Mouse (Mus musculus) lung, postnatal 0 days (tissue): ENCODE measurements around the gene Rnf40. TPM values are rescaled to one million over a fixed set of nuclear protein-coding genes. Genes with fewer than 3 reads are reported as not detected.
"Not testable (repeated sequence)": the region's sequence is repeated elsewhere in the genome, so short reads cannot be mapped to it uniquely, and the experiment has no call there.

ENCODE experiments used
- ATAC-seq: fragments of 200-750 bp; cut with Nextera tagmentation; 2 replicates; pipeline ENCODE4 v1.8.0; 2017; ENCODE audit warnings: moderate library complexity
- DNase-seq: peaks from one replicate; pipeline ENCODE4 v3.0.0-alpha.2; 2016; ENCODE audit warnings: low spot score
- H3K27ac ChIP-seq: fragments of 300-500 bp; sonication (generic); 2 replicates; pipeline ENCODE4 v1.5.1; 2014; ENCODE audit warnings: antibody characterized with exemption, mild to moderate bottlenecking, low read length, mixed read lengths
- H3K27me3 ChIP-seq: fragments of 300-500 bp; sonication (generic); replicated peaks from 2 replicates; pipeline ENCODE4 v1.6.1; 2014; ENCODE audit warnings: low read length, mixed read lengths; ENCODE audit not compliant: insufficient read depth
- H3K36me3 ChIP-seq: fragments of 300-500 bp; sonication (generic); 2 replicates; pipeline ENCODE4 v1.6.1; 2014; ENCODE audit warnings: low read length, mixed read lengths; ENCODE audit not compliant: insufficient read depth
- H3K4me1 ChIP-seq: fragments of 300-500 bp; sonication (generic); 2 replicates; pipeline ENCODE4 v1.6.1; 2014; ENCODE audit warnings: antibody characterized with exemption, low read depth, low read length, mixed read lengths; ENCODE audit not compliant: insufficient read depth
- H3K4me2 ChIP-seq: fragments of 300-500 bp; sonication (generic); replicated peaks from 2 replicates; pipeline ENCODE4 v1.6.1; 2014; ENCODE audit warnings: low read depth, mild to moderate bottlenecking, low read length, moderate library complexity, mixed read lengths
- H3K4me3 ChIP-seq: fragments of 300-500 bp; sonication (generic); 2 replicates; pipeline ENCODE4 v1.5.1; 2014; ENCODE audit warnings: low read depth, low read length
- H3K9ac ChIP-seq: fragments of 300-500 bp; sonication (generic); replicated peaks from 2 replicates; pipeline ENCODE4 v1.6.1; 2014; ENCODE audit warnings: low read depth, mild to moderate bottlenecking
- H3K9me3 ChIP-seq: fragments of 300-500 bp; sonication (generic); 2 replicates; pipeline ENCODE4 v1.6.1; 2016; ENCODE audit warnings: low read length, mixed read lengths
- CTCF ChIP-seq: IDR thresholded peaks from 2 replicates; pipeline ENCODE4 v1.5.1; 2016; ENCODE audit warnings: antibody characterized with exemption, mild to moderate bottlenecking
- EP300 ChIP-seq: IDR thresholded peaks from 2 replicates; pipeline ENCODE4 v1.6.1; 2016; ENCODE audit warnings: antibody characterized with exemption, mild to moderate bottlenecking, control low read depth
- WGBS: fragments of 180-500 bp; shearing (Covaris S2); extraction: QIAGEN DNeasy Blood & Tissue Kit; methylation state at CpG from one replicate; pipeline ENCODE4 v1.1.7; 2014; 5-methylcytosine and 5-hydroxymethylcytosine counted together
- polyA plus RNA-seq: library from polyadenylated mRNA; unstranded; fragments of >200 nt; fragmentation: Nextera tagmentation; extraction: Ambion mirVana; gene quantifications from 2 replicates; pipeline ENCODE4 v1.2.1, GENCODE M21; 2015

Rnf40 gene
- polyA plus RNA-seq, 1 experiment from 2014 or later = 25.9 TPM

- TF ChIP-seq CTCF (no peak), EP300 (no peak)
- no peak for DNase-seq
- Histone ChIP-seq H3K27ac (no peak overlapping the region), H3K4me1 (peaks cover 10% of the 10 kb centered on the region; the same call in 1 of the 2 replicates), H3K27me3 (no peaks in the 10 kb centered on the region), H3K9me3 (no peaks in the 10 kb centered on the region), H3K4me2 (no peak overlapping the region), H3K4me3 (no peak overlapping the region), H3K9ac (no peak overlapping the region), H3K36me3 (no peaks in the 10 kb centered on the region)
- ATAC-seq = no peak
- 16% methylated on average over 4 of the region's 4 CpGs for WGBS
Measured at GRCm38 (mm10) chr7:127641260-127641659, 52.7 kb downstream of the Rnf40 start.

DNA sequence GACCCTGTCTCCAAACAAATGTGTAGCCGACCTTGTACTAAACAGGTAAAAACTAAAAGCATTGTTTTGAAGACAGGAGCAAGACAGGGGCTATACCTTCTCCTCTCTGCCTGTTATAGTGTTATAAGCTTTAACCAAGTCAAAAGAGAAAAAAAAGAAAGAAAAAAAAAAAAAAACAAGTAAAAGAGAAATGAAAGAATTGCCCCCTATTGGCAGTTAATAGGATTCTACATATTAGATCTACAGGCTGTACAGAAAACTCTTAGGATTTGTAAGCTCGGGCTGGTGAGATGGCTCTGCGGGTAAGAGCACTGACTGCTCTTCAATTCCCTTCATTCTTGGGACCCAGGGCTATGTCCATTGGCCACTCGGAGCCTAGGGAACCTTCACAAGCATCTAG lies 53.7 kb downstream of the Rnf40 start:
- 46% methylated on average over 4 of the region's 4 CpGs for WGBS
- Histone ChIP-seq H3K9me3 (no peaks in the 10 kb centered on the region), H3K9ac (no peak overlapping the region), H3K27ac (no peak overlapping the region), H3K27me3 (no peaks in the 10 kb centered on the region), H3K36me3 (no peaks in the 10 kb centered on the region), H3K4me1 (peaks cover 3% of the 10 kb centered on the region; the same call in 1 of the 2 replicates), H3K4me3 (no peak overlapping the region), H3K4me2 (no peak overlapping the region)
- DNase-seq (no peak), ATAC-seq (no peak)
- TF ChIP-seq CTCF = no peak

DNA sequence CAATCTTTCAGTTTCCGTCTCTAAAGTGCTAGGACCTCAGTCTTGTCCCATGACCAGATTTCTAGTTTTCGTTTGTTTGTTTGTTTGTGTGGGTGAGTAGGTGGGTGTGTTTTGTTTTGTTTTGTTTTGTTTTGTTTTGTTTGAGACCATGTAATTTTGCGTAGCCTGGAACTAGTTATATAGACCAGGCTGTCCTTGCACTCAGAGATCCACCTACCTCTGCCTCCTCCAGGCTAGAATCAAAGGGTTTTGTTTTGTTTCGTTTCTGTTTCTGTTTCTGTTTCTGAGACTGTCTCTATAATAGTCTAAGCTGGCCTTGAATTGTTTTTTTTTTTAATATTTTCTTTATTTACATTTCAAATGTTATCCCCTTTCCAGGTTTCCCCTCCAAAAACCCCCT lies 57.8 kb downstream of the Rnf40 start:
- 87% methylated on average over 4 of the region's 4 CpGs for WGBS
- H3K4me3 ChIP-seq = no peak overlapping the region
- H3K9me3 ChIP-seq = no peaks in the 10 kb centered on the region
- no peak overlapping the region for H3K4me2 ChIP-seq
- no peaks in the 10 kb centered on the region for H3K4me1 ChIP-seq
- H3K36me3 ChIP-seq = no peaks in the 10 kb centered on the region
- TF ChIP-seq EP300 (no peak), CTCF (no peak)
- no peak overlapping the region for H3K9ac ChIP-seq
- no peaks in the 10 kb centered on the region for H3K27me3 ChIP-seq
- no peak overlapping the region for H3K27ac ChIP-seq
- DNase-seq (no peak), ATAC-seq (no peak)

GRCm38 (mm10) chr7:127647576-127647975 lies 59.0 kb downstream of the Rnf40 start:
- not testable (repeated sequence) for H3K4me3 ChIP-seq, DNase-seq, H3K9me3 ChIP-seq, H3K4me2 ChIP-seq, H3K27me3 ChIP-seq, H3K36me3 ChIP-seq, H3K9ac ChIP-seq, H3K4me1 ChIP-seq, ATAC-seq, H3K27ac ChIP-seq
- 78% methylated on average over 7 of the region's 7 CpGs for WGBS

- TF ChIP-seq CTCF (no peak), EP300 (no peak)
- no peak overlapping the region for H3K4me2 ChIP-seq
- DNase-seq (peak; percentile 33), ATAC-seq (no peak)
- H3K36me3 ChIP-seq = no peaks in the 10 kb centered on the region
- no peak overlapping the region for H3K27ac ChIP-seq
- no peaks in the 10 kb centered on the region for H3K4me1 ChIP-seq
- 42% methylated on average over 4 of the region's 4 CpGs for WGBS
- no peak overlapping the region for H3K9ac ChIP-seq
- H3K27me3 ChIP-seq = no peaks in the 10 kb centered on the region
- no peaks in the 10 kb centered on the region for H3K9me3 ChIP-seq
- no peak overlapping the region for H3K4me3 ChIP-seq
Measured at GRCm38 (mm10) chr7:127648516-127649201, 60.1 kb downstream of the Rnf40 start.

- TF ChIP-seq EP300 = no peak
- TF ChIP-seq CTCF = no peak
- DNase-seq = no peak
- 62% methylated on average over 6 of the region's 6 CpGs for WGBS
- no peak overlapping the region for H3K4me2 ChIP-seq
- H3K4me3 ChIP-seq = no peak overlapping the region
- H3K4me1 ChIP-seq = no peaks in the 10 kb centered on the region
- no peaks in the 10 kb centered on the region for H3K27me3 ChIP-seq
- H3K27ac ChIP-seq = no peak overlapping the region
- H3K9me3 ChIP-seq = no peaks in the 10 kb centered on the region
- H3K36me3 ChIP-seq = no peaks in the 10 kb centered on the region
- ATAC-seq = no peak
- no peak overlapping the region for H3K9ac ChIP-seq
Measured at GRCm38 (mm10) chr7:127649206-127649605, 60.6 kb downstream of the Rnf40 start.

DNA sequence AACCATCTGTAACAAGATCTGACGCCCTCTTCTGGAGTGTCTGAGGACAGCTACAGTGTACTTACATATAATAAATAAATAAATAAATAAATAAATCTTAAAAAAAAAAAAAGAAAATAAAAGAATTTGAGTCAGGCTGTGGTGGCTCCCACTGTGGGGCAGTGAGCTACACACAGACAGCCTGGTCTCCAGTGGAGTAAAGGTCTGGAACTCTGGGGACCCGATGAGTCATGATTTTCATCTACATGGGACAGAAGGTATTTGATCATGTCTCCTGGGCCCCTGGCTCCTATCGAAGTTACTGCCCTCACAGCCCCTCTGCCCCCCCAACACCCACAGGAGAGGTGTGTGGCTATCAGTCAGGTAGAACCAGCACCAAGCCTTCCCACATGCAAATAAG lies 63.1 kb downstream of the Rnf40 start:
- H3K9ac ChIP-seq = no peak overlapping the region
- no peak for TF ChIP-seq EP300
- WGBS = 75% methylated on average over 2 of the region's 3 CpGs
- no peaks in the 10 kb centered on the region for H3K9me3 ChIP-seq
- ATAC-seq (no peak), DNase-seq (no peak)
- no peaks in the 10 kb centered on the region for H3K36me3 ChIP-seq
- no peak overlapping the region for H3K27ac ChIP-seq
- H3K4me3 ChIP-seq = no peak overlapping the region
- no peaks in the 10 kb centered on the region for H3K4me1 ChIP-seq
- no peaks in the 10 kb centered on the region for H3K27me3 ChIP-seq
- no peak overlapping the region; the same call in 1 of the 2 replicates for H3K4me2 ChIP-seq
